Mouse (Mus musculus) forebrain, embryonic 12.5 days (tissue): ENCODE measurements at regions not wholly inside any gene's neighbourhood (a gene's known extent, or its start where the extent isn't known, plus 50 kb on each side); places are given as distances from the start of the nearest gene placed in this dataset.
"Not testable (repeated sequence)": the region's sequence is repeated elsewhere in the genome, so short reads cannot be mapped to it uniquely, and the experiment has no call there.

Experiments used
- ATAC-seq: fragments of 200-750 bp; cut with Nextera tagmentation; 2 replicates; pipeline ENCODE4 v1.8.0; 2017; ENCODE audit warnings: moderate TSS enrichment; ENCODE audit not compliant: low FRiP score
- H3K27ac ChIP-seq: fragments of 300-500 bp; sonication (generic); 2 replicates; pipeline ENCODE4 v1.5.1; 2016; ENCODE audit warnings: mild to moderate bottlenecking
- H3K27me3 ChIP-seq: fragments of 300-500 bp; sonication (generic); 2 replicates; pipeline ENCODE4 v1.6.1; 2016; ENCODE audit warnings: mild to moderate bottlenecking
- H3K36me3 ChIP-seq: fragments of 300-500 bp; sonication (generic); replicated peaks from 2 replicates; pipeline ENCODE4 v1.6.1; 2016; ENCODE audit warnings: mild to moderate bottlenecking
- H3K4me1 ChIP-seq: fragments of 300-500 bp; sonication (generic); 2 replicates; pipeline ENCODE4 v1.6.1; 2016
- H3K4me2 ChIP-seq: fragments of 300-500 bp; sonication (generic); 2 replicates; pipeline ENCODE4 v1.6.1; 2016; ENCODE audit warnings: mild to moderate bottlenecking, moderate library complexity
- H3K4me3 ChIP-seq: fragments of 300-500 bp; sonication (generic); replicated peaks from 2 replicates; pipeline ENCODE4 v1.5.1; 2016; ENCODE audit warnings: mild to moderate bottlenecking
- H3K9ac ChIP-seq: fragments of 300-500 bp; sonication (generic); 2 replicates; pipeline ENCODE4 v1.6.1; 2016; ENCODE audit warnings: mild to moderate bottlenecking
- H3K9me3 ChIP-seq: fragments of 300-500 bp; sonication (generic); 2 replicates; pipeline ENCODE4 v1.6.1; 2016
- WGBS: fragments of 180-500 bp; shearing (Covaris S2); methylation state at CpG from one replicate; pipeline ENCODE4 v1.1.7; 2016; 5-methylcytosine and 5-hydroxymethylcytosine counted together

GRCm38 (mm10) chr17:27296156-27296555 lies 91.9 kb upstream of the Lemd2 start:
- H3K36me3 ChIP-seq = no peaks in the 10 kb centered on the region
- H3K4me3 ChIP-seq = no peak overlapping the region
- no peak overlapping the region for H3K4me2 ChIP-seq
- H3K27me3 ChIP-seq = peaks cover 21% of the 10 kb centered on the region; the same call in 1 of the 2 replicates
- H3K9ac ChIP-seq = no peak overlapping the region
- no peaks in the 10 kb centered on the region for H3K4me1 ChIP-seq
- no peak for ATAC-seq
- H3K27ac ChIP-seq = no peak overlapping the region
- 93% methylated on average over 5 of the region's 5 CpGs for WGBS
- H3K9me3 ChIP-seq = 0 out of 2 replicates have a peak, but pooled peaks cover 6% of the 10 kb centered on the region

- Histone ChIP-seq H3K36me3 (no peaks in the 10 kb centered on the region), H3K4me2 (no peak overlapping the region), H3K27me3 (peaks cover 15% of the 10 kb centered on the region; the same call in 1 of the 2 replicates), H3K9me3 (peaks cover 16% of the 10 kb centered on the region), H3K27ac (no peak overlapping the region), H3K4me1 (no peaks in the 10 kb centered on the region), H3K9ac (no peak overlapping the region), H3K4me3 (no peak overlapping the region)
- 83% methylated on average over 5 of the region's 5 CpGs for WGBS
- ATAC-seq = no peak
Observed at GRCm38 (mm10) chr17:27294208-27294604, 89.9 kb upstream of the Lemd2 start.

- no peaks in the 10 kb centered on the region for H3K36me3 ChIP-seq
- no peaks in the 10 kb centered on the region for H3K4me1 ChIP-seq
- no peak overlapping the region for H3K9ac ChIP-seq
- no peak overlapping the region for H3K27ac ChIP-seq
- no peak overlapping the region for H3K4me2 ChIP-seq
- 84% methylated on average over 14 of the region's 14 CpGs for WGBS
- peaks cover 11% of the 10 kb centered on the region; the same call in 1 of the 2 replicates for H3K27me3 ChIP-seq
- H3K4me3 ChIP-seq = no peak overlapping the region
- peaks cover 16% of the 10 kb centered on the region for H3K9me3 ChIP-seq
- ATAC-seq = no peak
Observed at GRCm38 (mm10) chr17:27293586-27294207, 89.4 kb upstream of the Lemd2 start.

GRCm38 (mm10) chr17:27291673-27292072 lies 87.4 kb upstream of the Lemd2 start:
- H3K4me3 ChIP-seq = no peak overlapping the region
- 81% methylated on average over 10 of the region's 10 CpGs for WGBS
- H3K36me3 ChIP-seq = no peaks in the 10 kb centered on the region

GRCm38 (mm10) chr17:27291176-27291575 lies 86.9 kb upstream of the Lemd2 start:
- ATAC-seq = no peak
- Histone ChIP-seq H3K36me3 (no peaks in the 10 kb centered on the region), H3K9ac (no peak overlapping the region), H3K4me3 (no peak overlapping the region), H3K4me2 (no peak overlapping the region), H3K27me3 (0 out of 2 replicates have a peak, but pooled peaks cover 8% of the 10 kb centered on the region), H3K27ac (no peak overlapping the region), H3K9me3 (peaks cover 11% of the 10 kb centered on the region), H3K4me1 (no peaks in the 10 kb centered on the region)
- WGBS = 95% methylated on average over 14 of the region's 14 CpGs

More at GRCm38 (mm10) chr17:27291673-27292072, 87.4 kb upstream of the Lemd2 start:
- Histone ChIP-seq H3K9me3 (peaks cover 16% of the 10 kb centered on the region), H3K4me1 (no peaks in the 10 kb centered on the region), H3K27ac (no peak overlapping the region), H3K9ac (no peak overlapping the region), H3K27me3 (0 out of 2 replicates have a peak, but pooled peaks cover 8% of the 10 kb centered on the region), H3K4me2 (no peak overlapping the region)
- ATAC-seq = no peak

GRCm38 (mm10) chr17:27290311-27290710 lies 86.0 kb upstream of the Lemd2 start:
- Histone ChIP-seq H3K4me2 (no peak overlapping the region), H3K9ac (no peak overlapping the region), H3K27me3 (0 out of 2 replicates have a peak, but pooled peaks cover 8% of the 10 kb centered on the region), H3K9me3 (peaks cover 9% of the 10 kb centered on the region), H3K4me3 (no peak overlapping the region), H3K27ac (no peak overlapping the region), H3K36me3 (no peaks in the 10 kb centered on the region), H3K4me1 (no peaks in the 10 kb centered on the region)
- ATAC-seq = no peak
- WGBS = 95% methylated on average over 16 of the region's 16 CpGs

GRCm38 (mm10) chr17:27289804-27290203 lies 85.5 kb upstream of the Lemd2 start:
- not testable (repeated sequence) for ATAC-seq, H3K4me2 ChIP-seq, H3K9ac ChIP-seq, H3K9me3 ChIP-seq, H3K4me3 ChIP-seq, H3K27me3 ChIP-seq, H3K27ac ChIP-seq, H3K4me1 ChIP-seq, H3K36me3 ChIP-seq
- 95% methylated on average over 14 of the region's 15 CpGs for WGBS

GRCm38 (mm10) chr17:27287986-27288385 lies 83.7 kb upstream of the Lemd2 start:
- not testable (repeated sequence) for H3K27me3 ChIP-seq, H3K9ac ChIP-seq, H3K9me3 ChIP-seq, H3K36me3 ChIP-seq, H3K4me1 ChIP-seq, H3K4me2 ChIP-seq, ATAC-seq, H3K4me3 ChIP-seq, H3K27ac ChIP-seq
- WGBS = 95% methylated on average over 10 of the region's 10 CpGs

- 82% methylated on average over 9 of the region's 9 CpGs for WGBS
- no peaks in the 10 kb centered on the region for H3K4me1 ChIP-seq
- H3K9ac ChIP-seq = no peak overlapping the region
- H3K27me3 ChIP-seq = no peaks in the 10 kb centered on the region
- no peak for ATAC-seq
- no peak overlapping the region for H3K4me2 ChIP-seq
- no peak overlapping the region for H3K27ac ChIP-seq
- H3K4me3 ChIP-seq = no peak overlapping the region
- H3K36me3 ChIP-seq = no peaks in the 10 kb centered on the region
- H3K9me3 ChIP-seq = peaks cover 16% of the 10 kb centered on the region
Observed at GRCm38 (mm10) chr17:27281241-27281640, 77.0 kb upstream of the Lemd2 start.

- ATAC-seq, H3K4me1 ChIP-seq, H3K27ac ChIP-seq, H3K9ac ChIP-seq, H3K4me2 ChIP-seq, H3K4me3 ChIP-seq, H3K36me3 ChIP-seq, H3K27me3 ChIP-seq: not testable (repeated sequence)
- peaks cover 22% of the 10 kb centered on the region for H3K9me3 ChIP-seq
- WGBS = 94% methylated on average over 17 of the region's 17 CpGs
Observed at GRCm38 (mm10) chr17:27279491-27280288, 75.4 kb upstream of the Lemd2 start.

GRCm38 (mm10) chr17:27277786-27278185 lies 73.5 kb upstream of the Lemd2 start:
- peaks cover 22% of the 10 kb centered on the region for H3K9me3 ChIP-seq
- H3K27ac ChIP-seq, H3K4me2 ChIP-seq, H3K27me3 ChIP-seq, H3K9ac ChIP-seq, H3K4me1 ChIP-seq, H3K4me3 ChIP-seq, ATAC-seq, H3K36me3 ChIP-seq: not testable (repeated sequence)
- 96% methylated on average over 12 of the region's 12 CpGs for WGBS

- H3K4me2 ChIP-seq, H3K4me1 ChIP-seq, H3K36me3 ChIP-seq, H3K9me3 ChIP-seq, H3K27me3 ChIP-seq, H3K9ac ChIP-seq, H3K27ac ChIP-seq, H3K4me3 ChIP-seq, ATAC-seq: not testable (repeated sequence)
- WGBS = 91% methylated on average over 12 of the region's 12 CpGs
Observed at GRCm38 (mm10) chr17:27271756-27272155, 67.5 kb upstream of the Lemd2 start.

- not testable (repeated sequence) for H3K27ac ChIP-seq, H3K4me2 ChIP-seq, H3K36me3 ChIP-seq, H3K4me1 ChIP-seq, ATAC-seq, H3K9me3 ChIP-seq, H3K27me3 ChIP-seq, H3K4me3 ChIP-seq, H3K9ac ChIP-seq
- 97% methylated on average over 8 of the region's 8 CpGs for WGBS
Observed at GRCm38 (mm10) chr17:27270776-27271175, 66.5 kb upstream of the Lemd2 start.
